ENCODE assay signal across 8 mouse cellular contexts in genomic region chr2:143838698-143839097, GRCm38 (mm10). TPM values are rescaled to one million over a fixed set of nuclear protein-coding genes. Genes with fewer than 3 reads are reported as not detected.
A peak's percentile ranks its signal among the peaks of the same experiment; 100 is the strongest.
DNase-seq lines count a peak whose midpoint lies in the region; ATAC-seq and TF ChIP-seq lines count a peak whose summit lies in the region.

No protein-coding gene starts in this region.

- no peaks in the 10 kb centered on the region for H3K4me1 ChIP-seq in hindbrain, postnatal 0 days (ENCODE audit: insufficient read depth, low read length)
- no peaks in the 10 kb centered on the region for H3K4me1 ChIP-seq in hindbrain, embryonic 14.5 days (replicated peaks; ENCODE audit: control insufficient read depth, insufficient read depth, low read length)
- H3K4me1 ChIP-seq in CH12.LX (ENCODE audit: control insufficient read depth in 1 of 2, insufficient read depth in 2 of 2) = peaks cover 24 to 58% of the 10 kb centered on the region in 2 experiments

- no peaks in the 10 kb centered on the region for H3K9me3 ChIP-seq in hindbrain, postnatal 0 days (ENCODE audit: low read length)
- no peaks in the 10 kb centered on the region for H3K9me3 ChIP-seq in hindbrain, embryonic 14.5 days (ENCODE audit: control insufficient read depth, low read length)
- H3K9me3 ChIP-seq in CH12.LX (replicated peaks; ENCODE audit: low read length) = no peaks in the 10 kb centered on the region

- no peak overlapping the region for H3K4me3 ChIP-seq in hindbrain, postnatal 0 days (ENCODE audit: low read length)
- no peak overlapping the region for H3K4me3 ChIP-seq in hindbrain, embryonic 14.5 days (replicated peaks; ENCODE audit: low read length)
- H3K4me3 ChIP-seq in CH12.LX (replicated peaks in 1 of 3; ENCODE audit: low read depth in 2 of 3, low read length in 2 of 3, poor library complexity in 1 of 3) = no peak overlapping the region

- peak; percentile 27 for DNase-seq in hindbrain, postnatal 0 days (ENCODE audit: low spot score)
- DNase-seq in hindbrain, embryonic 14.5 days (ENCODE audit: low spot score) = no peak
- DNase-seq in CH12.LX (ENCODE audit: extremely low read depth) = peak; percentile 42
- peak; percentile 59 for DNase-seq in induced T-regulatory cell, adult 2 months (ENCODE audit: low read depth)
- DNase-seq in adrenal gland, postnatal 4 days (ENCODE audit: low spot score in 2 of 2) = no peak
- DNase-seq in retina, postnatal 1 day = no peak

- no peak overlapping the region for H3K27ac ChIP-seq in hindbrain, postnatal 0 days
- H3K27ac ChIP-seq in hindbrain, embryonic 14.5 days = no peak overlapping the region
- H3K27ac ChIP-seq in CH12.LX (ENCODE audit: insufficient read depth, low read depth) = no peak overlapping the region

- no peak overlapping the region for H3K9ac ChIP-seq in hindbrain, postnatal 0 days (replicated peaks; ENCODE audit: low read length)
- H3K9ac ChIP-seq in hindbrain, embryonic 14.5 days = no peak overlapping the region
- H3K9ac ChIP-seq in CH12.LX (ENCODE audit: insufficient read depth, low read depth) = no peak overlapping the region

- dilution Hi-C loops in CH12.LX (cut with MboI; ENCODE audit: extremely low pct_ligation_motif_present, extremely low pct_unique_long_range_greater_than_20kb, low sequenced_read_pairs) = no loop called here

- ATAC-seq in hindbrain, postnatal 0 days = 0 out of 2 replicates have a peak, but pooled peaks have one; percentile 16
- ATAC-seq in hindbrain, embryonic 14.5 days (ENCODE audit: low FRiP score) = no peak
- ATAC-seq in megakaryocyte, adult 5-6 weeks (ENCODE audit: poor library complexity, severe bottlenecking) = peak; percentile 63
- no peak for ATAC-seq in erythroblast, adult 5-6 weeks (replicated peaks; ENCODE audit: low FRiP score, poor library complexity, severe bottlenecking)

- peak; percentile 56 for TF ChIP-seq RAD21 in CH12.LX (IDR thresholded peaks at IDR 0.05; ENCODE audit: low read depth, low read length)

- H3K36me3 ChIP-seq in hindbrain, postnatal 0 days (ENCODE audit: insufficient read depth, low read length) = no peaks in the 10 kb centered on the region
- no peaks in the 10 kb centered on the region for H3K36me3 ChIP-seq in hindbrain, embryonic 14.5 days (replicated peaks; ENCODE audit: control insufficient read depth, insufficient read depth)
- H3K36me3 ChIP-seq in CH12.LX (replicated peaks in 1 of 2; ENCODE audit: control insufficient read depth in 1 of 2, insufficient read depth in 1 of 2, low read length in 1 of 2) = no peaks in the 10 kb centered on the region

- in situ Hi-C loops in CH12.LX (cut with MboI; ENCODE audit: low pct_ligation_motif_present, low pct_unique_long_range_greater_than_20kb, low sequenced_read_pairs) = loop anchor here (5.0 to 10.0 kb wide), 3 partner anchors 106 to 379 kb away; no protein-coding TSS in a partner anchor

- H3K79me2 ChIP-seq in CH12.LX (replicated peaks; ENCODE audit: control insufficient read depth, extremely low read depth, insufficient read depth, poor library complexity, severe bottlenecking) = no peaks in the 10 kb centered on the region

- TF ChIP-seq EP300 in CH12.LX (IDR thresholded peaks at IDR 0.05; ENCODE audit: low read length) = no peak

- no peak overlapping the region for H3K4me2 ChIP-seq in hindbrain, postnatal 0 days (ENCODE audit: low read depth, low read length)
- no peak overlapping the region for H3K4me2 ChIP-seq in hindbrain, embryonic 14.5 days (replicated peaks)
- H3K4me2 ChIP-seq in CH12.LX (ENCODE audit: insufficient read depth, low read depth, poor library complexity, severe bottlenecking) = no peak overlapping the region

- no peak for TF ChIP-seq POLR2A in CH12.LX (IDR thresholded peaks at IDR 0.05; ENCODE audit: low read depth, low read length)

- WGBS in hindbrain, postnatal 0 days = 64% methylated on average over 5 of the region's 5 CpGs
- 75% methylated on average over 5 of the region's 5 CpGs for WGBS in hindbrain, embryonic 14.5 days

- no peaks in the 10 kb centered on the region for H3K27me3 ChIP-seq in hindbrain, postnatal 0 days (ENCODE audit: insufficient read depth, low read length)
- no peaks in the 10 kb centered on the region for H3K27me3 ChIP-seq in hindbrain, embryonic 14.5 days (ENCODE audit: control insufficient read depth, insufficient read depth, low read length)
- no peaks in the 10 kb centered on the region for H3K27me3 ChIP-seq in CH12.LX (replicated peaks)

- peak; percentile 58 for TF ChIP-seq CTCF in hindbrain, postnatal 0 days (IDR thresholded peaks at IDR 0.05; ENCODE audit: low read depth)
- TF ChIP-seq CTCF in CH12.LX (conservative IDR thresholded peaks at IDR 0.05 in 1 of 2, IDR thresholded peaks at IDR 0.05 in 1 of 2; ENCODE audit: low read depth in 2 of 2, low read length in 2 of 2) = peak in 1 of 2 experiments; percentile 57; a peak in 2 of 4 replicates

TF ChIP-seq in CH12.LX, 34 proteins besides CTCF, POLR2A, EP300 and RAD21:
- TF ChIP-seq BHLHE40 (IDR thresholded peaks at IDR 0.05; ENCODE audit: low read depth, low read length) (no peak), JUN (IDR thresholded peaks at IDR 0.05; ENCODE audit: insufficient read depth, low read depth, low read length) (no peak), SMC3 (IDR thresholded peaks at IDR 0.05; ENCODE audit: low read depth, low read length) (peak; percentile 60), MAZ (IDR thresholded peaks at IDR 0.05; ENCODE audit: low read depth, low read length) (no peak), USF1 (IDR thresholded peaks at IDR 0.05; ENCODE audit: low read depth, low read length) (no peak), ELF1 (IDR thresholded peaks at IDR 0.05; ENCODE audit: low read depth, low read length) (peak; percentile 48; the same call in 1 of the 2 replicates), E2F4 (IDR thresholded peaks at IDR 0.05; ENCODE audit: insufficient replicate concordance, low read depth, low read length) (no peak), ZC3H11A (IDR thresholded peaks at IDR 0.05; ENCODE audit: low read depth, low read length) (no peak), MAX (IDR thresholded peaks at IDR 0.05; ENCODE audit: low read length) (peak; percentile 23; the same call in 1 of the 2 replicates), TBP (conservative IDR thresholded peaks at IDR 0.05; ENCODE audit: low read depth, low read length) (no peak), GABPA (IDR thresholded peaks at IDR 0.05; ENCODE audit: insufficient replicate concordance, low read depth, low read length) (no peak), TCF12 (IDR thresholded peaks at IDR 0.05; ENCODE audit: low read depth, low read length) (no peak), UBTF (IDR thresholded peaks at IDR 0.05; ENCODE audit: low read depth, low read length) (no peak)

RNA-seq across cellular contexts. Expression of gene Bfsp1, which starts 24.3 kb away (rescaled TPM):
- total RNA-seq in hindbrain, postnatal 0 days (2014; rRNA removed) = 0.90 and 1.9 TPM in 2 replicates
- polyA plus RNA-seq in hindbrain, postnatal 0 days (2015; fragmentation: Nextera tagmentation; extraction: Ambion mirVana) = 2.2 and 2.3 TPM in 2 replicates
- polyA plus RNA-seq in hindbrain, embryonic 14.5 days (2014; fragmentation: Nextera tagmentation; extraction: Ambion mirVana) = 1.8 and 2.1 TPM in 2 replicates
- total RNA-seq in CH12.LX (2012; rRNA removed) (0.13 TPM in 1 of 2 replicates, not detected in the other), CH12.LX (2014; rRNA removed) (0.19 and 0.30 TPM in 2 replicates)
- 0.19 and 0.21 TPM in 2 replicates for polyA plus RNA-seq in CH12.LX (2012; ENCODE audit: insufficient read length, low read depth)
- total RNA-seq in megakaryocyte, adult 5-6 weeks (2015) = 0.41 TPM in 1 of 2 replicates, not detected in the other
- total RNA-seq in megakaryocyte, adult 5-6 weeks (2017) = 0.73 and 0.99 TPM in 2 replicates
- total RNA-seq in adrenal gland, postnatal 4 days (2021) = 1 to 10 TPM; 1.9 to 2.1 TPM
- total RNA-seq in erythroblast, adult 5-6 weeks (2015; ENCODE audit: low replicate concordance) = not detected in 2 replicates
- 0.68 TPM in 1 of 2 replicates, not detected in the other for total RNA-seq in erythroblast, adult 5-6 weeks (2017; ENCODE audit: low replicate concordance)

Comparison
In these comparisons a context has a peak if more than half of its experiments do, and no peak if none do; other contexts are left out.
1. ATAC-seq: peak in hindbrain, postnatal 0 days (single experiment) and megakaryocyte, adult 5-6 weeks (single experiment); none in hindbrain, embryonic 14.5 days (single experiment) and erythroblast, adult 5-6 weeks (single experiment).
2. DNase-seq: peak in hindbrain, postnatal 0 days (single experiment), CH12.LX (single experiment) and induced T-regulatory cell, adult 2 months (single experiment); none in hindbrain, embryonic 14.5 days (single experiment), adrenal gland, postnatal 4 days (0 of 2) and retina, postnatal 1 day (single experiment).